Mouse (Mus musculus) thymus, adult 18-20 months (tissue): Measurements from ENCODE around the gene Lyg1.

ENCODE experiments used
- DNase-seq, 2 experiments: peaks; one replicate each; pipeline ENCODE4 v3.0.0; 2022; ENCODE audit warnings: mixed read lengths in 2 of 2

Lyg1 gene

GRCm38 (mm10) chr1:37948906-37949305 is 8.7 kb downstream of the Lyg1 start:
- no peak for DNase-seq

DNA sequence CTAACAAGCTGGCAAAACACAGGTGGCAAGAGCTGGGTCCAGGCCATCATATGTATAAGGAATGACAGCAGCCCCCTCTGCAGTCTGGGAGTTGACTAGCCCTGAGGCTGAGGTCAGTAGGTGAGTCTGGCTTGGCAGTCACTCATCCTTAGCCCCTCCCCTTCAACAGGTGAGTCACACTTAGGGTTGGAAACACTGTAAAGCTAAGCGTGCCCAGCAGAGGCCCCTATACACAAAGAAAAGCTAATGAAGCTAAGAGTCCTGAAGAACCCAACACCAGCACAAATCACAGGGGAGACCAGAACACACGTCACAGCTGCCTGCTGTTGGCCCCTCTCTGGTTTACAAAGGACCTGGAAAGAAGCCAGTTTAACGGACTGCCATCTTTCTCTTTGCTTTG is 25.8 kb downstream of the Lyg1 start:
- DNase-seq: no peak

GRCm38 (mm10) chr1:37925971-37926370 is 31.6 kb downstream of the Lyg1 start:
- no peak for DNase-seq

GRCm38 (mm10) chr1:37922536-37922935 is 35.0 kb downstream of the Lyg1 start:
- DNase-seq: no peak

- DNase-seq: no peak
Observed at GRCm38 (mm10) chr1:37918096-37918495, 39.5 kb downstream of the Lyg1 start.

- no peak for DNase-seq
Observed at GRCm38 (mm10) chr1:37917666-37918065, 39.9 kb downstream of the Lyg1 start.

DNA sequence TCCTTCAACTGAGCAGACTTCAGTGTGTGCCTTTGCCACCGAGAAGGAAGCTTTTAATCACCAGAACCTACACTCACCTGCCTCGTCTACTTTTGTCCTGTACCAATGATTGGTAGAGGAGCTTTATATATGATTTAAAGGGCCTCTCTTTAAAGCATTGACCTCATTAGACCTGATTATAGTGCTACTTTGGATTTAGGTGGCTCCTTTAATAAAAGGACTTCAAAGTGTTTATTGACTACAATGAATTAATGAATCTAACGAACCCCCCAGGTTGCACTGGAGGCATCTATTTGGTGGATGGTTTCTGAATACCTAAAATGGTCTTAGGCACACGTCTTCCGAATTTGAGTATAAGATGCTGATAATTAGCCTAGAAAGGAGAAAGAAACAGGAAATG is 41.2 kb downstream of the Lyg1 start, which contains the start of gene Lyg2:
Lyg2 (minus strand) TSS at position 101 of the 400 bp plus-strand sequence.
- no peak for DNase-seq

DNA sequence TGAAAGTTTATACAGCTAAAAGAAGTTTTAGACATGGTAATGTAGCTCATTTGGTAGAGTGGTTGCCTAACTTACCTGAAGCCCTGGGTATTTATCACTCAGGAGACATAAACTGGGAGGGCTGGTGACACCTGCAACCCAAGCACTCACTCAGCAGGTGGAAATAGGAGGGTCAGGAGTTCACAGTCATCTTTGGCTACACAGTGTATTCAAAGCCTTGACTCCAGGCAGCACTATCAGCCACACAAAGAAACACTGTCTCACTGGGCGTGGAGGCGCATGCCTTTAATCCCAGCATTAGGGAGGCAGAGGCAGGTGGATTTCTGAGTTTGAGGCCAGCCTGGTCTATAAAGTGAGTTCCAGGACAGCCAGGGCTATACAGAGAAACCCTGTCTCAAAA is 44.8 kb downstream of the Lyg1 start:
- DNase-seq: no peak

GRCm38 (mm10) chr1:37903178-37903577 is 54.4 kb downstream of the Lyg1 start:
- no peak for DNase-seq

GRCm38 (mm10) chr1:37900288-37900687 is 57.3 kb downstream of the Lyg1 start:
- no peak for DNase-seq

GRCm38 (mm10) chr1:37899816-37900215 is 57.7 kb downstream of the Lyg1 start:
- DNase-seq: no peak
